Mouse (Mus musculus) MEL-GATA-1-ER (cell line): ENCODE measurements around the gene Arhgap18.

Experiments used
- DNase-seq: peaks from one replicate; pipeline ENCODE4 v3.0.0-alpha.2; 2012; ENCODE audit warnings: low read depth; ENCODE audit errors: extremely low read depth

The Arhgap18 gene

DNA sequence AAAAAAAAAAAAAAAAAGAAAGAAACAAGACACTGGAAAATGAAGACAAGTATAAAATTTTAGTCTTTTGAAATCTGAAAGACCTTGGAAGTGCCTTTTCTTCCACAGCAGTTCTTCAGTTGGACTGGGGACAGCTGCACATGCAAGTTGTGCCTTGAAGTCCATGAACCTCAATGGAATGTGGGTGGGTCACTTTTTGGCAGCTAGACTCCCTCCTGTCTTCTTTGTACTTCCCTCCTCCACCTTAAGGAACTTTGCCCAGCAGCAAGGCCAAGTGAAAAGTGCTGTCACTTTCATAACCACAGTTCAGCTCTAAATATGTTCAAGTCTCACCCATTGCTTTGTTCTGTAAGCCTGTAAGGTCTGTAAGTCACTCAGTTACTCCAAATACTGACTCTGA, 23.2 kb downstream of the Arhgap18 start:
- DNase-seq = no peak

DNA sequence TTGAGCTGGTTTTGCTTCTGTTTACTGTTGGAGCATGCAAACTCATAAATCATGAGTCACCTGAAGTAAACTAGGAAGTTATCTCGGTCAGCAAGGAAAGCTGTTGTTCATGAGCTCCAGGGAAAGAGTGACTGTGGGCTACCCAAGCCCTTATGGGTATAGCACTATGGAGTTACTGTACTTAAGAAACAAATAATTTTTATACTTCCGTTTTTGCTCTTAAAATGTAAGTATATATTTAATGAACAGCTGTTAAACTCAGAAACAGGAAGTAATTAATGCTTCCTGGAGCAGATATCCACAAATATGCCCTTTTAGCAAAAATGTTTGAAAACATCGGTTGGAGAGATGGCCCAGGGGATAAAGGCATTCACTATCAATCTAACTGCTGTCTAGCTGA, 27.4 kb downstream of the Arhgap18 start:
- peak; percentile 40 for DNase-seq

DNA sequence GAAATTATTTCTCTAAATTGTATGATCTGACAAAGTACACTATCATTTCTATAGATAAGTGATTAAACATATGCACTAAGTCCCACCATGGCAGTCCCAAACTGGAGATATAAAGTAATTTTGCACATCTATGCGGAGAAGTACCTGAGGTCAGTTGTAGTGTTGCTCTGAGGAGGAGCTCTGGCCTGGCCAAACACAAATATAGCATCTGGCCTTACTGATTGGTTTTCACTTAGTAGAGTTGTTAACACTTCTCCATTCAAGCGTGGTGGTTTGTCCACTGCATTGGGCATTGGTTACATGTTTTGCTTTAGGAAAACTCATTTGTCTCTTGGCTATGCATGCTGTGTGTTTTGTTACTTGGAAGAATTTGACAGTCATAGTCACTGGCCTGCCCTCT, 36.5 kb downstream of the Arhgap18 start:
- no peak for DNase-seq

DNA sequence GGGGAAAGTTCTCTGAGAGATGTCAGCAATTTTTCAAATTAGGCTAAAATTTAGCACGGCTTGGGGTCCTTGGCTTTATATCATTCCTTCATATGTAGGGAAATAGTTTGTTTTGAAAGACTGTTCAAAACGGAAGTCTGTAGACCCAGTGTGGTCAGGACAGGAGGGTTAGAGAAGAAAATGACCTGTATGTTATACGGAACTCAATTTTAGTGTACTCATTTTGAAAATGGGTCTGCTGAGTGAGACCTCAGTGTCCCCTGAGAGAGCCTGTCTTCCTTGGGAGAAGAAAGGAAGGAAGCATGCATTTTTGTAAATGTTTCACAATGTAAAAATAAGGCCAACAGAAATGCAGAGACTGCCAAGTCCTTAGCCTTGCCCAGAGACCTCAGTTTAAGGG, 38.6 kb downstream of the Arhgap18 start:
- DNase-seq = no peak

DNA sequence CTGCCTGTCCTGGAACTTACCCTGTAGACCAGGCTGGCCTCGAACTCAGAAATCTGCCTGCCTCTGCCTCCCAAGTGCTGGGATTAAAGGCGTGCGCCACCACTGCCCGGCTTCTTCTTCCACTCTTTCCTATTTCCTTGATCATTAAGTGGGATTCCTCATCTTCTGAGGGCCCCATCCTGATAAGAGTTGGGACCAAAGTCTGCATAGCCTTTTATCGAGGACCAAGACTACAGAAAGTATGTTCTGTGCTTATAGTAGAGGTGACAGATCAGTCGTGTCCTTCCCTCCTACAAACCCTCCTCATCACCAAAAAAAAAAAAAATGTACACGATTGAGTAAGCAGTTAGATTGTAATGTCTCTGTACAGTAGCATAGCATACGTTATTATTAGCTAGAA, 39.8 kb downstream of the Arhgap18 start:
- DNase-seq = no peak

DNA sequence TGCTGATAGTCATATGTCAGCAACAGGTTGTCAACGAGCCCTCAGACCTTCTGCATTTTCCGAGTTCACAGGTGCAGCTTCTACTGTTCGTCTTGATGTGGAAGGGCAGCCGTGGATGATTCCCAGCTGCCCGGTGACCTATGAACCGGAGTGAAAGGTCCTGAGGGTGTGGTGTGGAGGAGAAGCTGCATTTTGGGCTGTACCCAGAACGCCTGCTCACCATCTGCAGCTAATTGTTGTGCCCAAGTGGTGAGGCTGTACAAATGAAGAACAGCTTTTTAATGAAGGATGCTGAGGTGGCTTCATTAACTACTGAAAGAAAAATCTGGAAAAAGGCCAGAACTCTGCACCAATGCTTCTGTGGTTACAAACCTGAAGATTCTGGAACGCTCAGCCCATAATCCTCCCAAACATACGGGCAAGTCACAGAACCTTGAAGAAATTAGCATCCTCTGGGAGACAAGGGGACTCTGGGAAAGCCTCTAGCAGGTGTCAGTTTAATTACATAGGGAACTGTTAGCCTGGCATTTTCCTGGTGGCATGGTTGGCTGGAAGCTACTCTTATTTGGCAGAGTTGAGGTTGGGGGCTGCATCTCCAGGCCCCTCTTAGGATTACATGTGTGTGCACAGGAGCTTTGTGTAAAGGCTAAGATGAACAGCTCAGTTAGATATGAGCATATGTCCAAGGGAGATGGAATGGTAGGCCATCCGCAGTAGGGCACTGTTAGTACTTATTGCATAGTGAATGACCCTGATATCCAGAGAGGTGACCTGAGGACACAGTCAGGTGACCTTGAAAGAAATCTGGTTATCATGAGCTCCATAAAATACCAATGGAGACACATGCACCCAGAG, 43.4 kb downstream of the Arhgap18 start:
- no peak for DNase-seq

DNA sequence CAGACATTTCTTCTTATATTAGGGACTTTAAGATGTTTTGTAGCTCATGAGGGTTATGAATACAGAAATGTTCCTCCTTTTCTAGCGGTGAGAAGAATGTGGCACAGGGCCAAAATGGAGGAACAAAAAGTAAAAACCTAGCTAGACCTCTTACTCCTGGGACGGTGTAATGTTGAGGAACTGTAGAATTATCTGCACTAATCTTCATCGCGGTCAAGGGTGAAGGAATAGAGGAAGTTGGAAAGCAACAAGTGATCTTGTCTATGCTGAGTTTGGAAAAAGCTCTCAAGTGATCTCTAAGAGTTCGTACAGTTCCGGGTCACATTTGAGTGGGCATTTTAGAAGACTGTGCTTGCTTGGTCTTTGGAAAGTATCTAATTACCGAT, 44.1 kb downstream of the Arhgap18 start:
- DNase-seq = peak; percentile 46

DNA sequence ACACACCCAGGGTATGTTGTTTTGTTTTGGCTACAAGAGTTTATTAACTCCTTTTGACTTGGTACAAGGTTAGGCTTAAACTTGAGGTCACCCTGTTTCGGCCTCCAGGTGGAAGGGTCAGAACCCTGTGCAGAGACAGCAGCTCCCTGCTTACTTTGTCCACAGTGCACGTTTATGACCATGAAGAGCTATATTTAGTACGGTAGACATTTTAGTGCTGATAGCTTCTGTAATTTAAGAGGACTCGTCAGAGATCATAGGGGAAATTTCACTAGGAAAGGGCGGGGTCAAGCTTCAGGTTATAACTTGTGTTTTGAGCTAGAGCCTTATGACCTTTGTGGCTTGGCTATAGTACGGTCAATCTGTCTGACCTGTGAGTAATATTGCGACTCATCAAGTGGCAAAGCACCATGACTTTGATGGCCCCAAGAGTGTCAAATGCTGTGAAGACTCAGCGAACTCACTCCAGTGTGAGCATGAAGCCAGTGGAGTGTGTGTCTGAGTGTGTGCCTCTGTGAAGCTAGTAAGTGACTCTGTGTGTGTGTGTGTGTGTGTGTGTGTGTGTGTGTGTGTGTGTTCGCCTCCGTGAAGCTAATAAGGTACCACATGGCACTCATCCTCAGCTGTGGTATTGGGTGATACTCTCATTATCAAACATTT, 45.7 kb downstream of the Arhgap18 start:
- no peak for DNase-seq

DNA sequence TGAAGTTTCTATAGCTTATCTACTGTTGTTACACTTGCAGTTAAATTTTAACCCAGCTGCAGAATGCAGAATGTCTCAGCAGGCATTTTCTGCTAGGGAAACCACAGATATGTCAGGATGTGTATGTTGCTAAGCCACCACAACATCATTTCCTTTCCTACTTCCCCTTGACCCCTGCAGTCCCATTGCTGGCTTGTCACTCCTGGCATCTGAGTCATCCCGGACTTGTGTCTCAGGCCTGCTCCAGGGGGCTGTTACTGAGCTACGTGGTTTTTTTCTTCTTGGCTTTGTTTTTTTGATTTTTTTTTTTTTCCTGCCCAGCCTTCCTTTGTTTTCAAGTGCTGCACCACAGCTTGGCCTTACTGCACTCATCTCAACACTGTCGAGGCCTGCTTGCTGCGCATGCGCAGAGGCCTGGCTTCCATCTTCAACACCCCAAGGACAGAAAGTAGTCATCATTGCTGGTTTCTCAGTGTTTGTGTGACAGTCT, 46.4 kb downstream of the Arhgap18 start:
- peak; percentile 41 for DNase-seq

DNA sequence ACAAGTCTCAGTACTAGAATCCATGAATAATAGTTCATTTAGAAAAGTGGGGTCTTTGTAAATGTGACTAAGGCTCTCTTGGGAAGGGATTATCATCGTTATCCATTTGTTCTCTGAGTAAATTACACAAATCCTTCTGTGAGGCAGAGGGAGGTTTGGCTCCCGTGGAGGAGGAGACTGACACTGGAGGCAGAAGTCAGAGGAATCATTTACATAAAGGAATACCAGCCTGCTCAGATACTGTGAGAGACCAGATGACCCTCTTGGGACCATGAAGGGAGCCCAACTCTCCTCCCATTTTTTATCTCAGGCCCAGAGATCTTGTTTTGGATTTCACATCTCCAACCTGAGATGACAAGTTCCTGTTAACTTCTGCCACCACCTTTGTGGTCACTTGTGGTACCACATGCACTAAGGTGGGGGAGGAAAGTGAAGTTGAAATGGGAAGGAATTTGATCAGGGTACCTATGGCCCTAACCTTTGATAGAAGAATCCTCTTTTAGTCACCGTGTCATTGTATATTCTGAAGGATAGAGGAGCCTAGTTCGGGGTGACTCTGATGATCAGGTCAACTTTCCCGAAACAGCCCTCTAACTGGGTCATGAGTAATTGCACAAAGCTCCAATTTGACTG, 51.2 kb downstream of the Arhgap18 start:
- DNase-seq = no peak

DNA sequence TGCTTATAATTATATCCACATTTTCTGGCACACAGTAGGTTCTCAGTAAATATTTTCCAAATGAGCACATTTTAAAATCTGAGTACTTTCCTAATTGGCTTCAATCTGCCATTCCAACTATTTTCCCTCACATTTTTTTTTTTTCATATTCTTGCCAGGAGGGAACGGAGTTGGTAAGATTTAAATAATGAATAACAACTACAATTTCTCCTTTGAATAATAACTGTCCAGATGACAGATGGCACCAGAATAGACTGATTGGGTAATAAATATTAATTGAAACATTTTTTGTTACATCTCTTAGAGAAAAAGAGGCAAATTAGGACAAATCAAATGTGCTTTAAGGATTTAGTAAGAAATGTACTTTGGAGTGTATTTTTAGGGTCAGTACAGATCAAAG, 51.8 kb downstream of the Arhgap18 start:
- no peak for DNase-seq

DNA sequence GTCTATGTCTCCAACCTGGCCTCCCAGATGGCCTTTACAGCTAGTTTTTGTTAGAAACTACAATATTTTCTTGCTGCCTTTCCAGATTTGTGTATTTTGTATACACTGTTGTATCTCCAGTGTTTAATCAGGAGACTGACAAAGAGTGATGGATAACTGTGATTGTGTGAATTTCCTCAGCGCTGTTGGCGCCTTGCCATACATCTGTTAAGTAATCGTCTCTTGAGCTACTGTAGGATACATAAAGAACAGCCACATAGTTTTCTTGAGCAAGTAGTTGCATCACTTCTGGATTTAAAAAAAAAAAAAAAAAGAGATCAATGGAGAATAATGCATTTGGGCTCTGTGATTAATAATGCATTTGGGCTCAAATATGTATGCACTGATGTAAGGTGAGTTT, 52.9 kb downstream of the Arhgap18 start:
- no peak for DNase-seq

DNA sequence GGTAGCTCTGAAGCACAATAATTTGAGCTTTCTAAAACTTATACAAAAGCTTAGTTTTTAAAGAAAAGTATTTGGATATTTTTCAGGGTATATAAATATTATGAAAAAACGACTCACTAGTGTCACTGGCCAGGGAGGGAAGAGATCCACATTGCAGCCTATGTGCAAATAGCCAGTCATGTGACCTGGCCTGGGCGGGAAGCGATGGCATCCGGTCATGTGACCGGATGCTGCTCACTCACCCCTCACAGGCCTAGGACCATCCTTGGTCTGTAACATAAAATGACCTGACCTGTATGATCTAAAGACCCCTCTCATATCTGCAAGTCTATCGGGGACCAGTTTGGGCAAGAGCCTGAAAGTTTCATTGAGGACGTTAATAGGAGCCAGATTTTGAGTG, 56.8 kb downstream of the Arhgap18 start:
- no peak for DNase-seq

DNA sequence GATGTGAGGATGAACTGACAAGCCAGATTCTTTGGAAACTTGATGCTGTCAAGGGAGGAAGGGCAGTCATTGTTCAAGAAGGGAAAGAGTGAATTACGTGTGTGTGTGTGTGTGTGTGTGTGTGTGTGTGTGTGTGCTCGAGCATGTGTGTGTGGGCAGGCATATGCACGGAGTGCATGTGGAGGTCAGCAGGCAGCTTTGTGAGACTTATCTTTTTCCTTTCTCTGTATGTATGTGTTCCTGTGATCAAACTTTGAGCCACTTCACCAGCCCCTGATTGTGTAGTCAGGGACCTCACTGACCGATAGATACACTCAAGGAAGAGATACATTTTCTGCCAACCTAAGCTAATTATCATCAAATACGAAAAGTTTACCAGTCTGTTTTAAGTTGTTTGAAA, 57.6 kb downstream of the Arhgap18 start:
- DNase-seq = no peak

DNA sequence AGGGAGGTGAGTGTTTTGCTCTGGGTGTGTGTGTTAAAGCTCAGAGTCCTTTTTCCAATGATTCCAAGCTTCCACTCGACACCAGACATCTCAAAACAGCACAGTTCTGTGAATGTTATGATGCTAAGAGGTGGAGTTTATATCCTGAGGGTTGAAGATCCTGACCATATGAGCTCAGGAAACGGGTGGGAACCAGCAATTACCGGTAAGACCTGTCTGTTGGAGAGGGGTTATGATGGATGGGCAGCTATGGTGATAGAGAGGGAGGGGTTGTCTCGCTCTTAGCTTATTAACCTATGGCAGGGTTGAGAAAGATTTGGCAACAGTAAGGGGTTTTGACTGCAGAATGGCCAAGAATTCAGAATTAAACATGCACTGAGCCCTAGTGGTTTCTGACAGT, 58.1 kb downstream of the Arhgap18 start:
- DNase-seq = no peak

DNA sequence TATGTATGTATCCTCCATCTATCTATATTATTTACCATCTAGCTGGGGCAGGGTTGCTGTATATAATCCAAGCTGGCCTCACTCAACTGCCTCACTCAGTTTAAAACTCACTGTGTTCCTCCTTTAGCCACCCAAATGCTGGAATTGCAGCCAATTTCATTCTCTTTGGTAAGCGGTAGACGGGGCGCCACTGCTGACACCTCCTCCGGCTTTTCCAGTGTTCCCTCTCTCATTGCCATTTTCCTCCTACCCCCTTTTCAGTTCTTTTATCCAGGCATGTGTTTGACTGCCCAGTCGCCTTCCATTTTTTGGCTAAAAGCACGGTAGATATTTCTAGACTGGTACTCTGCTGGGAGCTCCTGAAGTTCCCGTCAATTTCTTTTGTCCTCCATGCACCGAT, 62.4 kb downstream of the Arhgap18 start:
- DNase-seq = no peak

DNA sequence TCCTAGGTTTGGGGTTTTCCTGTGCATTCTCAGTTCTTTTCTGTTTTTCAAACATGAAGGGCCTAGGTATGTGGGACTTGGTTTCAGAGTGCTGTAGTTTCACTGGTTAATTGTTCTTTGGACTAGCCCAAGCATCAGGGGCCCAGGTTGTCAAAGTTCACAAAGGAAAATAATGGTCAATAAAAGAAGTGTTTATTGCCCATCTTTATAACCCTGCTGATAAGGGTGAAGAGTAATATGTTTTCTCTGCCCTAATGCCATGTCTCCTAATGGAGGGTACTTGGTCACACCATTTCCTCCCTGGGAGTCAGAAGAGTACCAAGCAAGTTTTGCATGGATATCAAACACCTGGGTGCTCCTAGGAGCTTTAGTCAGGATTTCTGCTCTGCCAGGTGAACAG, 67.1 kb downstream of the Arhgap18 start:
- no peak for DNase-seq

DNA sequence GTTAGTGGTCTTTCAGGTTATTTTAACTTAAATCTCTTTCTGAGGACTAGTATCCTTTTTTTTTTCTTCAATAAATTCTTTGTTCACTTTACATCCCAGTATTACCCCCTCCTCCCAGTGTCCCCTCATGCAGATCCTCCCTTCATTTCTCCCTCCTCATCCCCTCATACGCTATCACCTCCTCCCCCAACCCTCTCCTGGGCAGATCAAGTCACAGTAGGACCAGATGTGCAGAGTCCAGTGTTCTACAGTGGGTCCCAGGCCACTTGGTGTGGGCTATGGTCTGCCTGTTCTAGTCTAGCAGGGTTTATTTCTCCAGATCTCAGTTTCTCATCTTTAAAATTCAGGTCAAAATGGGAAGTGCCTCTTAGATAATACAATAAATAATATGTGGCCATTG, 67.7 kb downstream of the Arhgap18 start:
- no peak for DNase-seq

DNA sequence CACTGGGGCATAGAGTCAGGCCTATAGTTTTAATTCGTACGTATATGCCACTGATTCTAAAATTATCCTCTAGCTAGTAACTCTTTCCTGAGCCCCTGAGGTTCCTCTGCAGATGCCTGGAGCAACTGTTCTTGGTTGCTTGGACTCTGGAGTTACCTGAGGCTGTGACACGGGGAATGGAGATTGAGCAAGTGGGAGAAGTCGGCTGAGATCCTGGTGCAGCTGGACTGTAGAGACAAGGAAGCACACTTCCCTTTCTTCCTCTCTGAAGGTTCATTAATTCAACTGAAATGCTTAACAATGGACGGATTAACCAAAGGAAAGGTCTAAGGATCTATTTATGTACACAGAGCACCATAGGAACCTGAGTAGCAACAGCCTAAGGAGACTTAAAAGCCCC, 70.8 kb downstream of the Arhgap18 start:
- no peak for DNase-seq

DNA sequence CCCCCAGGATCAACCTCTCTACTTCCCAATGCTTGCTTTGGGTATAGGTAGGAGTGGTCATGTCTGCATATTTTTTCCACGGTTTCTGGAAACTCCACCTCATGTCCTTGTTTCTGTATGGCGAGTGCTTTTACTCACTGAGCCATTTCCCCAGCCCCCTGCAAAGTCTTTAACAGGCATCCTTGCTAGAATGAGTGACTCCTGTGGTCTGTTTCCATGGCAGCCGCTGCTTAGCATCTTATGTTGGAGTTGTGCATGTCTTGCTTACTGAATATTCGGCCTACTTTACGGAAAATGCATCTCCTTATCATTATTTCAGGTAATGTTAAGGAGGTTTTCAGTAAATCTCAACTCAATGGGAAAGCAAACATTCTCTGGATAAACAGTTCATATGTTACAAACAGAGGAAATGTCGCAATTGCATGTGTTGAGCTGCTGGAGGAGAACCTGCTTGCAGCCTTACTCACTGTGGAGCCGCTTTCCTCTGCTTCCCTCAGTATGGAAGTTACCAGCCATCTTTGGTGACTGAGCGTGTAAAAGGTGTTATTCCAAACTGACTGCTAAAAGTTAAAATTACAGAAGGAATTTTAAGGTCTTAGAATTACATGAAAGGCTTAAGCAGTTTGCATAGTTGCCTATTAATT, 72.1 kb downstream of the Arhgap18 start:
- DNase-seq = no peak

DNA sequence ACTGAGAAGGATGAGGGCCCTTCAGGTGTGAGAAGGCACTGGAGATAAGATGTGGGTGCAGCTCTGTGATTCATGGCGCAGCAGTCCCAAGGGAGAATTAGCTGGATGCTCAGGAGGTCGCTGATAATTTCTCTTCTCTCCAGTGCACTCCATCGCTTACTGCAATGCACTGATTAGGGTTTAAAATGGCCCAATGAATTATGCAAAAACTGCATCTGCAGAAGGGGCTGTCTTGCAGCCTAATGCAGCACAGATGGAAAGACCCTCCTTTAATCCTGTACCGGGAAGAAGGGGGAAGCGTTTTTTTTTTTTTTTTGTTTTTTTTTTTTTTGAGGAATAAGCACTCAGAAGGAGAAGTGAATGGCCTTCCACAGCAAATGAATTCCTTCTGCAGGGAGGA, 74.1 kb downstream of the Arhgap18 start:
- no peak for DNase-seq
